Mouse (Mus musculus): Measurements from ENCODE around the gene Gng8. TPM values are rescaled to one million over a fixed set of nuclear protein-coding genes. Genes with fewer than 3 reads are reported as not detected.

Gng8 gene
- polyA plus RNA-seq, 1 experiment from 2014 or later = 16.0 TPM

- no peak overlapping the region for H3K4me2 ChIP-seq (ENCODE audit: low read depth, low read length)
- DNase-seq (ENCODE audit: low spot score) (no peak), ATAC-seq (replicated peaks; ENCODE audit: insufficient number of reproducible peaks, low FRiP score, low TSS enrichment, low read depth) (no peak)
- peaks cover 3% of the 10 kb centered on the region; the same call in 1 of the 2 replicates for H3K4me1 ChIP-seq (ENCODE audit: control insufficient read depth, insufficient read depth, low read length)
- H3K36me3 ChIP-seq (replicated peaks; ENCODE audit: control insufficient read depth, insufficient read depth, low read depth, low read length) = peaks cover 6% of the 10 kb centered on the region
- WGBS = 49% methylated on average over 10 of the region's 10 CpGs
- no peak overlapping the region for H3K27ac ChIP-seq (replicated peaks; ENCODE audit: low read depth, low read length)
- no peaks in the 10 kb centered on the region for H3K9me3 ChIP-seq (replicated peaks; ENCODE audit: control insufficient read depth, low read length)
- H3K9ac ChIP-seq (replicated peaks; ENCODE audit: low read length) = no peak overlapping the region
- H3K4me3 ChIP-seq (ENCODE audit: low read depth, low read length) = no peak overlapping the region
- H3K27me3 ChIP-seq (ENCODE audit: control insufficient read depth, insufficient read depth, low read length) = no peaks in the 10 kb centered on the region
Measured at GRCm38 (mm10) chr7:16909909-16910308, 18.3 kb downstream of the Gng8 start.

DNA sequence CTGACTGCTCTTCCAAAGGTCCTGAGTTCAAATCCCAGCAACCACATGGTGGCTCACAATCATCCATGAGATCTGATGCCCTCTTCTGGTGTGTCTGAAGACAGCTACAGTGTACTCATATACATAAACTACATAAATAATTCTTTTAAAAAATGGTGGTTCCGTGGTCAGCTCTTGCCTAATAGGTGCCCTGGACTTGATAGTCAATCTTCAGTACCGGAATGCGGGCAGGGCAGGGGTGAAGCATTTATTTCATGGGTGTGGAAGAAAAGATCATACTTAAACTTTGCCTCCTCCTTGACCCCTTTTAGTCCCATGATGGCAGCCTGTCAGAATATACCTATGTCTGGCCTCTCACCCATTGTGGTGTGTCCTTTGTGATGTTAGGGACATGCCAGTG is 20.3 kb downstream of the Gng8 start:
- no peak for ATAC-seq (replicated peaks; ENCODE audit: insufficient number of reproducible peaks, low FRiP score, low TSS enrichment, low read depth)
- 89% methylated on average over 3 of the region's 3 CpGs for WGBS

GRCm38 (mm10) chr7:16912360-16912759 is 20.8 kb downstream of the Gng8 start:
- H3K27me3 ChIP-seq (ENCODE audit: control insufficient read depth, insufficient read depth, low read length) = no peaks in the 10 kb centered on the region
- H3K9ac ChIP-seq (replicated peaks; ENCODE audit: low read length) = no peak overlapping the region
- no peaks in the 10 kb centered on the region; the same call in 1 of the 2 replicates for H3K4me1 ChIP-seq (ENCODE audit: control insufficient read depth, insufficient read depth, low read length)
- ATAC-seq (replicated peaks; ENCODE audit: insufficient number of reproducible peaks, low FRiP score, low TSS enrichment, low read depth) (no peak), DNase-seq (ENCODE audit: low spot score) (no peak)
- no peak overlapping the region for H3K4me2 ChIP-seq (ENCODE audit: low read depth, low read length)
- no peaks in the 10 kb centered on the region for H3K9me3 ChIP-seq (replicated peaks; ENCODE audit: control insufficient read depth, low read length)
- no peak overlapping the region for H3K27ac ChIP-seq (replicated peaks; ENCODE audit: low read depth, low read length)
- H3K4me3 ChIP-seq (ENCODE audit: low read depth, low read length) = no peak overlapping the region
- peaks cover 13% of the 10 kb centered on the region for H3K36me3 ChIP-seq (replicated peaks; ENCODE audit: control insufficient read depth, insufficient read depth, low read depth, low read length)
- 68% methylated on average over 6 of the region's 6 CpGs for WGBS

More for the DNA sequence above, 20.3 kb downstream of the Gng8 start:
- Histone ChIP-seq H3K4me1 (ENCODE audit: control insufficient read depth, insufficient read depth, low read length) (no peaks in the 10 kb centered on the region; the same call in 1 of the 2 replicates), H3K27ac (replicated peaks; ENCODE audit: low read depth, low read length) (no peak overlapping the region), H3K27me3 (ENCODE audit: control insufficient read depth, insufficient read depth, low read length) (no peaks in the 10 kb centered on the region), H3K36me3 (replicated peaks; ENCODE audit: control insufficient read depth, insufficient read depth, low read depth, low read length) (peaks cover 10% of the 10 kb centered on the region), H3K4me2 (ENCODE audit: low read depth, low read length) (no peak overlapping the region), H3K4me3 (ENCODE audit: low read depth, low read length) (no peak overlapping the region), H3K9me3 (replicated peaks; ENCODE audit: control insufficient read depth, low read length) (no peaks in the 10 kb centered on the region), H3K9ac (replicated peaks; ENCODE audit: low read length) (no peak overlapping the region)
- no peak for DNase-seq (ENCODE audit: low spot score)

DNA sequence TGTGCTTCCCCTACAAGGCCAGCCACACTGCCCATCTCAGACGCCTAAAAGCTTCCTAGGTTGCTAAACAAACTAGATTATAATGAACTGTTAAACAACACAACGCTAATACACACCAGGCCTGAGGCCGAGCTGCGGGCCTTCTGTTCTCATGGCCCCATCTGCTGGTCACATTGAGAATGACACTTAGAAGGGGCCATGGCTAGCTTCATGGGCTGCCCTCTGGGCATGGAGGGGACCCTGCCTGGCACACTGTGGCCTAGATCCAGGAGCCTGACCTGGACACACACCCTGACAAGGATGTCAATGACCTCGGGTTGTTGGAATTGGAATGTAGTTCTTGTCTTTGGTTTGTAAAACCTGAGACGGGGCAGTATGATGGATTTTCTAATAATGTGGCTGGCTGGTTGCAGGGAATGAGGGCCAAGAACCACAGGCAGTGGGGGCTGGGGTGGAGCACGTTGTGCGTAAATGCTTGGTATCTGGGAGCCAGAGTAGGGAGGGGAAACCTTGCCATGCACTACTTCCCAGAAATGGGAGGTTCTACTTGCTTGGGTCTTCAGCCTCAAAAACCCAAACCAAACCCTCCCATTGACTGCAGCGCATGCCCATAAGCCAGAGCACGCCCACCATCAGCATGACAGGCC is 22.3 kb downstream of the Gng8 start:
- Histone ChIP-seq H3K27me3 (ENCODE audit: control insufficient read depth, insufficient read depth, low read length) (no peaks in the 10 kb centered on the region), H3K9me3 (replicated peaks; ENCODE audit: control insufficient read depth, low read length) (no peaks in the 10 kb centered on the region), H3K27ac (replicated peaks; ENCODE audit: low read depth, low read length) (no peak overlapping the region), H3K36me3 (replicated peaks; ENCODE audit: control insufficient read depth, insufficient read depth, low read depth, low read length) (peaks cover 15% of the 10 kb centered on the region), H3K4me2 (ENCODE audit: low read depth, low read length) (no peak overlapping the region), H3K4me1 (ENCODE audit: control insufficient read depth, insufficient read depth, low read length) (no peaks in the 10 kb centered on the region; the same call in 1 of the 2 replicates), H3K9ac (replicated peaks; ENCODE audit: low read length) (no peak overlapping the region; the same call in 1 of the 2 replicates), H3K4me3 (ENCODE audit: low read depth, low read length) (no peak overlapping the region)
- WGBS = 35% methylated on average over 10 of the region's 10 CpGs
- peak; percentile 85 for DNase-seq (ENCODE audit: low spot score)
- ATAC-seq (replicated peaks; ENCODE audit: insufficient number of reproducible peaks, low FRiP score, low TSS enrichment, low read depth) = peak; percentile 56; the same call in 1 of the 2 replicates

DNA sequence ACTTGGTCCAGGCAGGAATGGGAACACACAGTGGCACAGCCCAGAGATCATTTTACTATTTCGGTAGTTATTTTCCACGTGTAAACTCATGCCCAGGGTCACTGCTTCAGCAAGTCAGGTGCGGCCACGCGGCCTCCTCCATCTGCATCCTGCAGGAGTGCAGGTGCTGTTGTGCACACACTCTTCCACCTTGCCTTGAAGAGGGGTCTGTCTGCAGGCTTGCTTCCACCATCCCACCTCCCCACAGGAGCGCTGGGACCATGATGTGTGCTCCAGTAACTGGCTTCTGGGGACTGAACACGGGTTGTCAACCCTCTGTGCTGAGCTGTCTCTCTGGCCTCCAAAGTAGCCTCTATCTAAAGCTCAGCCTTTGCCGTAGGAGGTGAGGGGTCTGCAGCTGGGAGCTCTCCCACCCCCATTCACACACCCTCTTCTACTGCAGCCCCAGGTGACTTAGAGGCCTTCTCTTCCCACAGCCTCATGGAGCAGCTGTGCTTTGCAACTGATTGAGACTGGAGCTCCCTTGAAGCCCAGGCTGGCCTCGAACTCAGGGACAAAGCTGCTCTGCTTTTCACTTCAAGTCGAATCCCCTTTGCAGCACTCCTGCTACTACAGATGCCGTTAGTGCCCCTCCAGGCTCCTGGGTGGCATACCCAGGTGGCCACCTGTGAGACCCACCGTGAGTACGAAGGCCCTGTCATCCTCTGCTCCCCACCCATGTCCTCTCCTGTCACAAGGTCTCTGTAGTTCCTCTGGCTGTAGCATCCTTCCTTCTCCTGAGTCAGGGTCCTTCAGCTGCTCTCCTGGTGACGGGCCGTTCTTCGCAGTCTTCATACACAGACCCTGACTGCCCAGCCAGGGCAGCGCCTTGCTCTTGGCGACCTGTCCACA is 23.1 kb downstream of the Gng8 start:
- H3K27ac ChIP-seq (replicated peaks; ENCODE audit: low read depth, low read length) = no peak overlapping the region
- H3K9me3 ChIP-seq (replicated peaks; ENCODE audit: control insufficient read depth, low read length) = no peaks in the 10 kb centered on the region
- no peaks in the 10 kb centered on the region for H3K27me3 ChIP-seq (ENCODE audit: control insufficient read depth, insufficient read depth, low read length)
- peaks cover 15% of the 10 kb centered on the region for H3K36me3 ChIP-seq (replicated peaks; ENCODE audit: control insufficient read depth, insufficient read depth, low read depth, low read length)
- H3K9ac ChIP-seq (replicated peaks; ENCODE audit: low read length) = no peak overlapping the region
- H3K4me1 ChIP-seq (ENCODE audit: control insufficient read depth, insufficient read depth, low read length) = no peaks in the 10 kb centered on the region; the same call in 1 of the 2 replicates
- H3K4me2 ChIP-seq (ENCODE audit: low read depth, low read length) = no peak overlapping the region
- no peak for ATAC-seq (replicated peaks; ENCODE audit: insufficient number of reproducible peaks, low FRiP score, low TSS enrichment, low read depth)
- DNase-seq (ENCODE audit: low spot score) = no peak
- no peak overlapping the region for H3K4me3 ChIP-seq (ENCODE audit: low read depth, low read length)
- 85% methylated on average over 18 of the region's 18 CpGs for whole genome bisulfite sequencing

DNA sequence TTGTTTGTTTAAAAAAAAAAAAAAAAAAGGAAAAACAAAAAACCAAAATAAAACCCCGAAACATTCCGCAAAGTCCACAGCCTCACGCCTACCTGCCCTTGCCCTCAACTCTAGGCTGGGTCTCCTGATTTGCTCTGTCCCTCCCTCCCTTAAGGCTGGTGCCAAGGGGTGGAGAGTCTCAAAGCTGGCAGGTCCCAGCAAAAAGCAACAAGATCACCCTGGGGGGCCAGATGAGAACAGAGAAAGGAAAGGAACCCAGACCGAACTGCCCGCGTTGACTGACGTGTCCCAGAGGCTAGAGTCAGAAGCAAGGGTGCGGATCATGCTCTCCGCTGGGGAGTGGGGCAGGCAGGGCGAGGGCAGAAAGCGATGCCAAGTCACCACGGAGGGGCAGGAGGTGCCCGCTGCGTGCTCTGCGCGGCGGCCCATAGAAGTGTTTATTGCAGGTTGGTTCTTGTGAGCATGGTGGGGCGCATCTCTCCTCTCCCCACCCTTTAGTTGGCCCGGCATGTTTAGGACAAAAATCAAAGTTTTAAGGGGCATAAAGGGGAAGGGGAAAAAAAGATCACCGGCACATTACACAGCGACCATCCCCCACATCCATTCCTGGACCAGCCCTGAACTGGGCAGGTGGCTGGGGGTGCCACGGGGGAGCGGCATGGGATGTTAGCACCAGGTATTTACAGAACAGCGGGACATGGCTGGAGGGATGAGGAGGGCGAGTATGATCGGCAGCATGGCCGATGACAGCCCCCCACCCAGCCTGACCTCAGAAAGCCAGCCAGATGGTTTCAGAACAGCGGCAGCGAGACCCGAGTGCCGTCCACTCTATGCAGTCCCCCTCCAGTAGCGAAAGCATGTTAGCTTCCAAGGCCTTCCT is 24.1 kb downstream of the Gng8 start:
- no peaks in the 10 kb centered on the region for H3K9me3 ChIP-seq (replicated peaks; ENCODE audit: control insufficient read depth, low read length)
- H3K4me2 ChIP-seq (ENCODE audit: low read depth, low read length) = no peak overlapping the region
- peaks cover 15% of the 10 kb centered on the region for H3K36me3 ChIP-seq (replicated peaks; ENCODE audit: control insufficient read depth, insufficient read depth, low read depth, low read length)
- H3K4me1 ChIP-seq (ENCODE audit: control insufficient read depth, insufficient read depth, low read length) = peaks cover 2% of the 10 kb centered on the region
- no peak overlapping the region for H3K9ac ChIP-seq (replicated peaks; ENCODE audit: low read length)
- DNase-seq (ENCODE audit: low spot score) (no peak), ATAC-seq (replicated peaks; ENCODE audit: insufficient number of reproducible peaks, low FRiP score, low TSS enrichment, low read depth) (no peak)
- 90% methylated on average over 28 of the region's 32 CpGs for WGBS
- H3K4me3 ChIP-seq (ENCODE audit: low read depth, low read length) = no peak overlapping the region
- no peak overlapping the region for H3K27ac ChIP-seq (replicated peaks; ENCODE audit: low read depth, low read length)
- H3K27me3 ChIP-seq (ENCODE audit: control insufficient read depth, insufficient read depth, low read length) = no peaks in the 10 kb centered on the region

DNA sequence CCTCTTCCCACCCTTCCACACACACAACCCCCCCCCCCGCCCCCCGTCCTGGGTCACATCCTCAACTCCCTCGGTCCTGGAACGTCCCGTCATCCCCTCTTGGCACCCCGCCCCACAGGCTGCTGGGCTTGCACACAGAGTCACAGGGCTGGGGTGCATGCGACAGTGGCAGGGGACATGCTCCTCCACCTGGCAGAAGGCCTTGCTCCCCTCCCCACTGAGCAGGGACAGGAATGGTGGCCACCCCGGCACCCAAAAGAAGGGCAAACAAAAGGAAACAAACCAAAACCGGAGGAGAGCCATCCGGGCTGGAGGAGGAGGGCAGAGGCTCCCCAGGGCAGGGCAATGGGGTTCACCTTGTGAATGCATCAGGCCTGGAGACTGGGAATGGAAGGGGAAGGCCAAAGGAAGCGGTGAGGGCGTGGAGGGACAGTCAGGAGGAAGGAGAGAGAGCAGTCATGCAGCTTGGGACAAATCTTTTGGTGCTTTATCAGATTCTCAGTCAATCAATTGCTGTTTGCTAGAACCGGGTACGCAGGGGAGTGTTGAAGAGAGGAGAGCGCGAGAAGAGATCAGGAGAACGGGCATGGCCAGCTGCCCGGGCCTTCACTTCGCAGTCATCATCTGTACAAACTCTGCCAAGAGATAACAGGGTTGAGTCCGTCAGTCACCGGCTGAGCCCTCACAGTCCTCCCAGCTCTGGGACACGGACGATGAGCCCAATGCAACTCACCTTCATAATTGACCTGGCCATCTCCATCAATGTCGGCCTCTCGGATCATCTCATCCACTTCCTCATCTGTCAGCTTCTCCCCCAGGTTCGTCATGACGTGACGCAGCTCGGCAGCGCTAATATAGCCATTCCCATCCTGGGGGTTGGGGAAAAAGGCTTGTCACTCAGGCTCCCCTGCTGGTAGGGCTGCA is 25.0 kb downstream of the Gng8 start:
- H3K9ac ChIP-seq (replicated peaks; ENCODE audit: low read length) = no peak overlapping the region
- H3K4me1 ChIP-seq (ENCODE audit: control insufficient read depth, insufficient read depth, low read length) = peaks cover 10% of the 10 kb centered on the region
- H3K4me3 ChIP-seq (ENCODE audit: low read depth, low read length) = no peak overlapping the region
- H3K36me3 ChIP-seq (replicated peaks; ENCODE audit: control insufficient read depth, insufficient read depth, low read depth, low read length) = peaks cover 15% of the 10 kb centered on the region
- H3K9me3 ChIP-seq (replicated peaks; ENCODE audit: control insufficient read depth, low read length) = no peaks in the 10 kb centered on the region
- DNase-seq (ENCODE audit: low spot score) (no peak), ATAC-seq (replicated peaks; ENCODE audit: insufficient number of reproducible peaks, low FRiP score, low TSS enrichment, low read depth) (no peak)
- WGBS = 87% methylated on average over 30 of the region's 30 CpGs
- no peak overlapping the region for H3K27ac ChIP-seq (replicated peaks; ENCODE audit: low read depth, low read length)
- H3K27me3 ChIP-seq (ENCODE audit: control insufficient read depth, insufficient read depth, low read length) = no peaks in the 10 kb centered on the region
- H3K4me2 ChIP-seq (ENCODE audit: low read depth, low read length) = no peak overlapping the region
